Mouse (Mus musculus) erythroblast, embryonic 14.5 days (primary cell): ENCODE measurements around the gene Wdr72. TPM values are rescaled to one million over a fixed set of nuclear protein-coding genes. Genes with fewer than 3 reads are reported as not detected.

ENCODE experiments used
- H3K27me3 ChIP-seq: 2 replicates; pipeline ENCODE4 v1.6.1; 2012; ENCODE audit warnings: inconsistent platforms; ENCODE audit not compliant: control insufficient read depth
- H3K36me3 ChIP-seq: 2 replicates; pipeline ENCODE4 v1.6.1; 2012; ENCODE audit warnings: mild to moderate bottlenecking, inconsistent platforms; ENCODE audit not compliant: control insufficient read depth
- H3K4me1 ChIP-seq: 2 replicates; pipeline ENCODE4 v1.6.1; 2012; ENCODE audit warnings: inconsistent platforms; ENCODE audit not compliant: control insufficient read depth
- H3K4me3 ChIP-seq: replicated peaks from 2 replicates; pipeline ENCODE3; 2012; ENCODE audit warnings: moderate library complexity, mild to moderate bottlenecking, inconsistent platforms
- H3K9me3 ChIP-seq: 2 replicates; pipeline ENCODE4 v1.6.1; 2012; ENCODE audit warnings: low read length, inconsistent platforms, mixed read lengths; ENCODE audit not compliant: control insufficient read depth
- GATA1 ChIP-seq: IDR thresholded peaks from 2 replicates; pipeline ENCODE4 v1.6.1; 2012; ENCODE audit warnings: low read length, inconsistent platforms, mixed read lengths
- TAL1 ChIP-seq: IDR thresholded peaks from 3 replicates; pipeline ENCODE4 v1.6.1; 2012; ENCODE audit warnings: low read length, inconsistent platforms, mixed read lengths
- polyA plus RNA-seq: library from polyadenylated mRNA; stranded (reverse); fragments of >175 nt; gene quantifications from 2 replicates; pipeline ENCODE4 v1.2.3, GENCODE M21; 2012

Wdr72 gene
- polyA plus RNA-seq, result not detected in 2 replicates

DNA sequence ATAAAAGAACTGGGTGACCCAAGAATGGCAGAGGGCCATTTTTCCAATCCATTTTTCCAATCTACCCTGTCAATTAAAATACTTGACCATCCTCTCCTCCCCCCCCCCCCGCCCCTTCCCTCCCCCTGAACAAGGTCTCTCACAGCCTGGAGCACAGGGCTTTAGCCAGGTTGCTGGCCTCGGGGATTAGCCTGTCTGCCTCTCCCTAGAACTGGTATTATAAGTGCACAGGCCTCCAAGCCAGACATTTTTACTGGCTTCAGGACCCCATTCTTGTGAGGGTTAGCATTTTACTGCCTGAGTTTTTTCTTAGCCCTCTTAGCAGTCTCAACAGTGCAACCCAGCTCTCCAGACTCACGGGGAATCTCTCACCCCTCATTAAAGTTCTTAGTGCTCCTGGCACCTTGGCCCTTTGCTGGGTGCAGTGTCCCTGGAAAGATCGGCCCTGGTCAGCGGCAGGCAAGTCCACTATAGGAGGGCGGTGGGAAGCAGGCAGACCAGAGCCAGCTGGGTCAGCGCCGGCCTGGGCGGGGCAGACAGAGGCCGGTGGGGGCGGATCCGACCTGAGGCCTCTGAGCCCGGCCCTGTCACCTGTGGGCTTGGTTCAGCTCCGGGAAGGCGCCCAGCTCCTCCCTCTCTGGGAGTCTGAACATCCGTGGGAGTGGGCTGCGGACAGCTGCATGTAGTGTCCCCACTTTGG, at the start of gene Wdr72:
Gene Wdr72 (plus strand): TSS at position 596 of the 700 bp plus-strand sequence.
- no peaks in the 10 kb centered on the region for H3K27me3 ChIP-seq
- TF ChIP-seq TAL1, result no peak
- TF ChIP-seq GATA1, result no peak
- no peaks in the 10 kb centered on the region for H3K36me3 ChIP-seq
- no peaks in the 10 kb centered on the region for H3K9me3 ChIP-seq
- H3K4me1 ChIP-seq, result no peaks in the 10 kb centered on the region
- no peak within 1 kb of the TSS for H3K4me3 ChIP-seq

DNA sequence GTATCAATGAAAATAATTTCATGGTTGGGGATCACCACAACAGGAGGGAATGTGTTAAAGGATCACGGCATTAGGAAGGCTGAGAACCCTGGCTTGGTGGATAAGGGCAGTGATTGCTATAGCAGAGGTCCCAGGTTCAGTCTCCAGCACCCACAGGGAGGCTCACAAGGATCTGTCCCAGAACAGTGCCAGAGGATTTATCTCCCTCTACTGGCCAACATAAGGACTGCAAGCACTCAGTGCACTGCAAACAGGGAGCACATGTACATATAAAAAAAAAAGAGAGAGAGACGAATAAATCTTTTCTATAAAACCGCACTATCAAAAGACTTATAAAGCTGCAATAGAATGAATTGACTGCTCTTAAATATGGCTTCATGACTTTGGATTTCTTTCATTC, 43.9 kb upstream of the Wdr72 start:
- Histone ChIP-seq H3K4me3 (no peak overlapping the region), H3K27me3 (no peaks in the 10 kb centered on the region), H3K9me3 (no peaks in the 10 kb centered on the region), H3K4me1 (no peaks in the 10 kb centered on the region), H3K36me3 (no peaks in the 10 kb centered on the region)
- TF ChIP-seq GATA1 (no peak), TAL1 (no peak)

DNA sequence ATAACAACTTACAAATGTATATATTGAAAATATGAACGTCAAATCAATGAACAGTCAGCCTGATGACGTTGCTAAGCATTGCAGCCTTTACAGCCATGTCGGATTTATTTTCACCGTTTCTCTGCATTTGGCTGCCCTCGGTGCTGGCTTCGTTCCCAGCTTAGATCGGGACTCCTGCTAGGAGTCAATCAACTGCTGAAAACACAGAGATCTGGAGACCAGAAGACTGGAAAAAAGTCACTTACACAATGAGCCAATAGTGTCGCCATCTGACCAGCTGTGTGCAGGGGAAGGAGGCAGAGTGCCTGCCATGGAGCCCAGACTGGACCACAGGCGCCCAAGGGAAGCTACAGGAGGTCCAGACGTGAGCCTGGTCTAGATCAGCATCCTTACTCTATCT, 43.4 kb upstream of the Wdr72 start:
- H3K27me3 ChIP-seq, result no peaks in the 10 kb centered on the region
- H3K36me3 ChIP-seq, result no peaks in the 10 kb centered on the region
- no peaks in the 10 kb centered on the region for H3K4me1 ChIP-seq
- no peaks in the 10 kb centered on the region for H3K9me3 ChIP-seq
- TF ChIP-seq TAL1, result no peak
- TF ChIP-seq GATA1, result no peak
- no peak overlapping the region for H3K4me3 ChIP-seq

- Histone ChIP-seq H3K27me3 (no peaks in the 10 kb centered on the region), H3K36me3 (no peaks in the 10 kb centered on the region), H3K9me3 (no peaks in the 10 kb centered on the region), H3K4me1 (no peaks in the 10 kb centered on the region), H3K4me3 (no peak overlapping the region)
- TF ChIP-seq GATA1, result no peak
- TF ChIP-seq TAL1, result no peak
Observed at GRCm38 (mm10) chr9:74075958-74076357, 34.2 kb upstream of the Wdr72 start.

DNA sequence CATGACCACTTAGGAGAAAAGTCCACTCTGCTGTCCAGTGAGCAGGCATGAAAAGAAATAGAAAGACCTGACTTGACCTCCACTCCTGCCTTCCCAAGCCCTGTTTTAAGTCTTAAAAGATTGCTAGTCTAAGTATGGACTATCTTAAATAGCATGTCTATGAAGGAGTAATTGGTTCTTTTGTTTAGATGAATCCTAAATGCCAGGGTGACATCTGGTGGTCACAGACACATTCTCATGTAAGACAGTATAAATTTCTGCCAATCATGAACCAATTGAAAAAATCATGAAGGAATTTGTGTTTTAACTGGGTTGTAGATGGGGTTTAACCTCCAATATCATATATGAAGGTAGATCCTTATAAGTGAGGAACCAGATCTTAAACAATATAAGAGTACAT, 31.7 kb upstream of the Wdr72 start:
- Histone ChIP-seq H3K4me1 (no peaks in the 10 kb centered on the region), H3K4me3 (no peak overlapping the region), H3K27me3 (no peaks in the 10 kb centered on the region), H3K36me3 (no peaks in the 10 kb centered on the region), H3K9me3 (no peaks in the 10 kb centered on the region)
- TF ChIP-seq TAL1, result no peak
- no peak for TF ChIP-seq GATA1

DNA sequence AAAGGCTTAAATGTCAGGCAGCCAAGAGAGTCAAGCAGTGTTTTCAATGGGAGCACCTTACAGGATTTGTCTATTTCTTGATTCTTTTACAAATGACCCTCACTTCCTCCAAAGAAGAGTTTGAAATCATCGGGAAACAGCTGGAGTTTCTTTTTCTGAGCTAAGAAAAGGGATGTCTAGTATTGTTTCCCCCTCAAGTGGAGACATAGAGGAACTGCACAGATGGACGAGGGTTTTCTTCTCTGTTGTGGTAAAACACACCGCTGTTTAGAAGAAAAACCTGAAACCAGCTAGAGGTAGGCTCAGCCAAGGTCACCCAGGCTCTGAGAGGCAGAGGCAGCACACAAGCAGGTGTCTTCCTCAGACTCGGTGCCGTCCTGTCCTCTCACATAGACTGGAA, 29.9 kb upstream of the Wdr72 start:
- Histone ChIP-seq H3K4me3 (no peak overlapping the region), H3K9me3 (no peaks in the 10 kb centered on the region), H3K4me1 (no peaks in the 10 kb centered on the region), H3K36me3 (no peaks in the 10 kb centered on the region), H3K27me3 (no peaks in the 10 kb centered on the region)
- TF ChIP-seq TAL1 (no peak), GATA1 (no peak)

GRCm38 (mm10) chr9:74101591-74101990, 8.6 kb upstream of the Wdr72 start:
- Histone ChIP-seq H3K27me3 (no peaks in the 10 kb centered on the region), H3K4me1 (no peaks in the 10 kb centered on the region), H3K36me3 (no peaks in the 10 kb centered on the region), H3K9me3 (no peaks in the 10 kb centered on the region), H3K4me3 (no peak overlapping the region)
- TF ChIP-seq GATA1, result no peak
- no peak for TF ChIP-seq TAL1

GRCm38 (mm10) chr9:74102615-74103014, 7.5 kb upstream of the Wdr72 start:
- no peaks in the 10 kb centered on the region for H3K4me1 ChIP-seq
- no peaks in the 10 kb centered on the region for H3K9me3 ChIP-seq
- H3K36me3 ChIP-seq, result no peaks in the 10 kb centered on the region
- H3K4me3 ChIP-seq, result no peak overlapping the region
- H3K27me3 ChIP-seq, result no peaks in the 10 kb centered on the region
- TF ChIP-seq TAL1 (no peak), GATA1 (no peak)

- Histone ChIP-seq H3K27me3 (no peaks in the 10 kb centered on the region), H3K9me3 (no peaks in the 10 kb centered on the region), H3K36me3 (no peaks in the 10 kb centered on the region), H3K4me3 (no peak overlapping the region), H3K4me1 (no peaks in the 10 kb centered on the region)
- no peak for TF ChIP-seq GATA1
- TF ChIP-seq TAL1, result no peak
Observed at GRCm38 (mm10) chr9:74110461-74110816, 283 bp downstream of the Wdr72 start.

GRCm38 (mm10) chr9:74112526-74112925, 2.4 kb downstream of the Wdr72 start:
- Histone ChIP-seq H3K9me3 (no peaks in the 10 kb centered on the region), H3K4me3 (no peak overlapping the region), H3K27me3 (no peaks in the 10 kb centered on the region), H3K4me1 (no peaks in the 10 kb centered on the region), H3K36me3 (no peaks in the 10 kb centered on the region)
- no peak for TF ChIP-seq GATA1
- TF ChIP-seq TAL1, result no peak
